Mouse (Mus musculus) ES-Bruce4 (cell line): Measurements from ENCODE around the gene Itpkc.

Source experiments
- CTCF ChIP-seq: IDR thresholded peaks from one replicate; pipeline ENCODE4 v1.8.1; 2011; ENCODE audit warnings: low read depth, low read length
- POLR2A ChIP-seq: IDR thresholded peaks from one replicate; pipeline ENCODE4 v1.8.1; 2011; ENCODE audit warnings: low read length; ENCODE audit not compliant: insufficient read depth

DNA sequence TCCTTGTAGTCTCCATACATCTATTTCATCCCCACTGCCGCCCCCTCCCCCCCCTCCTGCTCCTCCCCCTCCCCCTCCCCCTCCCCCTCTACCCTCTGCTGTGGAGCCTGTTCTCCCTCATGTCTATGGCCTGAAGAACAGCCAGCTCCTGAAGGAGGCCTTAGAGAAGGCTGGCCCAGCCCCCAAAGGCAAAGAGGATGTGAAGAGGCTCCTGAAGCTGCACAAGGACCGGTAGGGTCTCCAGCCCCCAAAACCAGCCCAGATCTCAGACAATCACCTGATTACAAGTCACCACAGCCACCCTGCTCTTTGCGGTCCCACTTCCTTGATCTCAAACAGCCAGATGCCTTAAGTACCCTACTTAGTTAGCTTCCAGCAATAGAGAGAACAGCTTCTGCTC lies 31.3 kb downstream of the Itpkc start:
- TF ChIP-seq CTCF, result no peak
- TF ChIP-seq POLR2A, result no peak
